Mouse (Mus musculus) cerebellum, adult 9-11 months (tissue): ENCODE data around the gene Akt3.

ENCODE experiments used
- DNase-seq: peaks from one replicate; pipeline ENCODE4 v3.0.0; 2022

Gene Akt3

DNA sequence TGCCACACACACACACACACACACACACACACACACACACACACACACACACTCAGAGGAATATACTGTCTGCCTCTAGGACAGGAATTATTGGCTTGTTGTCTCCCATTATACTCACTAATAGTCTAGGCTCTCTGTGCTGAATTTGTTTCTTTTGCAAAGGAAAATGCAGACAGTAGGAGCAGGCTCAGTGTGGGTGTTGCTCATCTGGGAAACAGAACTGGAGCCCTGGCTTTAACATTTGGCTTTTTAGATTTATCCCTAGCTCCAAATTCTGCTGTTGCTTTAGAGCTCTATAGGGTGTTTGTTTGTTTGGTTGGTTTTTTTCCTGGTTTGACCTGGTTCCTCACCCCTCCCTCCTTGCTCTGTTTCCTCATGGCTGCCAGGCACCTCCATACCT, 278.8 kb downstream of the Akt3 start:
- no peak for DNase-seq

DNA sequence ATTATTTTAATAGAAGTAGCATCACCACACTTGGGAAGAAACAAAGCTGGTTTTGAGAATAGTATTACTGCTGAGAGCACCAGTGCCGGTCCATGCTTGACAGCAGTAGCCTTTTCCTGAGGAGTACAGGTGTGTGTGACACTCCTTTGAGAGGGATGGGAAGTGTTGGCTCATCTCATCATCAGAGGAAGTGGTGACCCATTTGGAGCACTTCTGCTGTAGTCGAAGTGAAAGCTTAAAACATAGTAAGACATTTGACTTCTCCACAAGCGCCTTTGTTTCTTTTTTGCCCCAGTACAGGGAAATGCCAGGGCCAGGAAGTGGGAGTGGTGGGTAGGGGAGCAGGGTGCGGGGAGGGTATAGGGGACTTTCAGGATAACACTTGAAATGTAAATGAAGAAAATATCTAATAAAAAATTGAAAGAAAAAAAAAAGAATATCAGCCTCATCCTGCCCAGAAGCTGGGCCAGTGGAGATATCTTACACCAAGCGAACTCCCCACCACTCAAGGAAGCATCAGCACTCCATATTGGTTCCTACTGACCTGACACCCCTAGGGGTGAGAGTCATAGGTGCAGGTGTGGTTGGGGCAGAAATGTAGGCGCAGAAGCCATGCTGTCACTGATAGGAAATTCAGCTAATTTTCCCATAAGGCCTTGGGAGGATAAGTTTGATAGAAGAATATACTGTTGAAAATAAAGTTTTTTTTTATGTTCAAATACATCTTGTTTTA, 284.5 kb downstream of the Akt3 start:
- no peak for DNase-seq

DNA sequence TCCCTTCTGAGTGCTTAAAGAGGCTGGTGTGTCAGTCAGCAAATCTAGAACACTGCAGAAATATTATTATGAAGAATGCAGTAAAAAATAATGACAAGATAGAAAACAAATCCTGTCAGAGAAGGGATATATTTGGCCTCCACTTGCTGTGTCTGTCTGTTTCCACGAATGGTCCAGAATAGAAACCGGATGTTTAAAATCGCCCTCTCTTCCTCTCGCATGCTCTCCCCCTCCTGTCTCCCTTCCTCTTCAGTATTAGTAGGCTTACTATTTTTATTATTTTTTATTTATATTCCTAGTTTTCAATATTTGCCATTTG, 286.6 kb downstream of the Akt3 start:
- no peak for DNase-seq

DNA sequence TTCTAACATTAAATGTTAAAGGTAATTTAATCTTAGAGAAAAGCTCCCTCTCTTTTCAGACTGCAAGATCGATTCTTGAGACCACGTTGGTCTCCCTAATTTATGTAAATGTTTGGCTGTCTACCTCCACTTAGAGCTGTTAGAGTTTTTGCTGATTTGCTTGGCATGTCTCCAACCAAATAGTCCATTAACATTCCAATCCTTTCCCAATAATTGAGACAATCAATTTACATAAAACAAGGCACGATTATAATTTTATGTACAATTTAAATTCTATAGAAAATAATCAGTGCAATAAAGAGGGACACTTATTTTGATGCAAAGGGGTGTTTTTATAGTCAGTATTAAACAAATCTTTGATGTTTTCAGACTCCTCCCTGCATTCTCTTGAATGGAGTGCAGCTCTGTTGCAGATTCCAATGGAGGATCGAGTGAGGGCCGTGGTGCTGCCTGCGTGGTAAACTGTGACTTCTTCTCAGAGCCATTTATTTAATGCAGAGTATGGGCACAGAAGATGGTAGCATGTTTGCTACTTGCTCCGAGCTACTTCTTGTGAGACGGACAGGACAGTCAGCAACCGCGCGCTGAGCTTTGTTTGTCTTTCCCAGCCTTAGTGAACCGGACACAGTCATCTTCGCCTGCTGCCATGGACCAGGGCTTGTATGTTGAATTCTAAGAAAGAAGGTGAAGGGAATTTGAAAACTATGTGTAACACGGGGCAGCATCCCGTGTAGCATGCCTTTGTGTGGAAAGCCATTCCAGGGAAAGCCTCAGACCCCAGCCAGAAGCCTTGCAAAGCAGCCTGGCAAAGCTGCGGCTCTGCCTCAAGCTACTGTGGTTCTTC, 287.1 kb downstream of the Akt3 start:
- no peak for DNase-seq
